Mouse (Mus musculus) adrenal gland, postnatal 0 days (tissue): ENCODE measurements around the gene Tbxas1. TPM values are rescaled to one million over a fixed set of nuclear protein-coding genes. Genes with fewer than 3 reads are reported as not detected.

Experiments used
- polyA plus RNA-seq: library from polyadenylated mRNA; unstranded; fragments of >200 nt; fragmentation: Nextera tagmentation; extraction: Ambion mirVana; gene quantifications from 2 replicates; pipeline ENCODE4 v1.2.1, GENCODE M21; 2015

Gene Tbxas1
- 5.1 and 5.2 TPM in 2 replicates for polyA plus RNA-seq

DNA sequence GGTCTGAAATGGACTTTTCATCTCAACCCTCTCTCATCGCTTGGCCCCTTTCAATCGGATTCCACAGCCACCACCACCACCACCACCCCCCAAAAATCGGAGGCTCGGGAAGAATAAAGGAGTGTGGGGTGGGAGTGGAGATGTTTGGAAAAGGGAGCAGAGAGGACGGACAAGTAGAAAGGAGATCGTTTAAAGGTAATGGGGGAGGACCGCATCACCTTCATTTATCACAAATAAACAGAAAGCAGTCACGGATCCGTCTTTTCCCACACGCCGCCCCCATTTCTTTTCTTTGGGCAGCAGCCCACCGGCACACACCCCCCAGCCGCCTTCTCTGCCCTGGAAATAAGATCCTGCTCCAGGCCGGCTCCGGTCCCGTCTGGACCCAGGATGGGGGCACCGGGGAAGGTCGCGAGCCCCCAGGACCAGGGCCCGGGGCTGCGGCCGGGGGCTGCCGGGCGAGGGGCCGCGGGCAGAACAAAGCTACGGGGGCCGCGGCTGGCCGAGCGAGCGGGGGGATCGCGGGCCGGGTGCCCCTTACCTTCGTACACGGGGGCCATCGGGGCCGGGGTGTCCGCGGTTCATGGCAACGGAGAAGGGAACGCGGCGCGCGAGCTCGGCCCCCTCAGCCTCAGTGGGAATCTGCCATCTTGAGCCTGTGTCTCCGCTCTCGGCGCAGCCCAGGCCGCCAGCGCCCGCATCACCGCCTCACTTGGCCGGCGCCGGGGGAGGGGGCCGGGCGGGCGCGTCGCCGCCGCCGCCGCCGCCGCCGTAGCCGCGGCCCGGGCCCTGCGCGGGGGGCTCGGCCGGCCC, at the start of gene Tbxas1:
Gene Tbxas1, plus strand, starts transcription at position 147 of the 813 bp plus-strand sequence.

GRCm38 (mm10) chr6:38876071-38876911, 1.1 kb downstream of the Tbxas1 start, which contains the start of gene Hipk2:
Hipk2 (minus strand) TSS chr6:38876165.

DNA sequence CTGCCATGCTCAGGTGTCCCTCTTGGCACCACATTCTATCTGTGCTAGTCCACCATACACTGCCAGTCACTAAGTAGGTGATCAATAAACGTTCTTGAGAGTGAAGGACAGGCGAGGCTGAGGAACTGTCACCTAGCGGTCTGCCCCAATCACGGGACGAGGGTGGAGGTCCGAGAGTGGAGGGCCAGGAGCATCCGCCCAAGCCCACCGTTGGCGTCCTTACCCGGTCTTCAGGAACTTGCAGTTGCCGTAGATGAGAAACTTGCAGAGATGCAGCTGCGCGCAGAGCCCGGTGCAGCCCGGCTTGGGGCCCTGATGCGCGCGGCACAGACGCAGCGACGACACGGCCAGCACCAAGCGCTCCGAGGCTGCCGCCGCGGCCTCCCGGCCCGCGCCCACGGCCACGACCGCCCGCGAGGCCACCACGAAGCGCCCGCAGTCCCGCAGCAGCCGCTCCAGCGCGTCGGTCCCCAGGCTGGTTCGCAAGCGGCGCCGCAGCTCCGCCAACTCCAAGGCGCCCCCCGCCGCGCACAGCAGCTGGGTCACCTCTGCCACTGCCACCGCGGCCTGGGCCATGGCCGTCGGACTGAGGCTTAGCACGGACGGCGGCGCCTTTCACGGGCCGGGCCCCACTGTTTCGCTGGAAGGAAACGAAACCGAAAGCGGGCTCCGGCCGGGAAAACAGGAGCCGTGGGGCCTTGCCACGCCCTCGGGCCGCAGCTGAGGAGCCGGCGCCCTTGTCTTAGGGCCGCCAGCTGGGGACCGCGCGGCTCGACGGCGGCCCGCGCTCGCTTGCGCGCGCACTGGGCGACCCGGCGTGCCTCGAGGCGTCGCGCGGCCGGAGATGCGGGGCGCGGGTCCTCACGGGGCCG, 242.6 kb downstream of the Tbxas1 start, which contains the start of gene Parp12:
Gene Parp12, minus strand, starts transcription at position 766 of the 872 bp plus-strand sequence.

Other genes starting within 250 kb of the Tbxas1 start
- 0.25 and 1.6 TPM in 2 replicates for gene Klrg2, start 238.2 kb upstream of the Tbxas1 start, polyA plus RNA-seq
- 10.4 and 10.9 TPM in 2 replicates for gene Clec2l, start 212.3 kb upstream of the Tbxas1 start, polyA plus RNA-seq
- gene Hipk2, start 761 bp downstream of the Tbxas1 start, polyA plus RNA-seq: 15.1 and 18.9 TPM in 2 replicates
- gene Parp12, start 242.9 kb downstream of the Tbxas1 start, polyA plus RNA-seq: 13.3 TPM in 2 replicates